Mouse (Mus musculus): ENCODE results near the gene Olfr330. TPM values are rescaled to one million over a fixed set of nuclear protein-coding genes. Genes with fewer than 3 reads are reported as not detected.
"Not testable (repeated sequence)": the region's sequence is repeated elsewhere in the genome, so short reads cannot be mapped to it uniquely, and the experiment has no call there.

Olfr330 gene
- total RNA-seq (2014; rRNA removed) (not detected in 2 replicates), polyA plus RNA-seq (2015; fragmentation: Nextera tagmentation; extraction: Ambion mirVana) (0.15 TPM in 1 of 2 replicates, not detected in the other)

DNA sequence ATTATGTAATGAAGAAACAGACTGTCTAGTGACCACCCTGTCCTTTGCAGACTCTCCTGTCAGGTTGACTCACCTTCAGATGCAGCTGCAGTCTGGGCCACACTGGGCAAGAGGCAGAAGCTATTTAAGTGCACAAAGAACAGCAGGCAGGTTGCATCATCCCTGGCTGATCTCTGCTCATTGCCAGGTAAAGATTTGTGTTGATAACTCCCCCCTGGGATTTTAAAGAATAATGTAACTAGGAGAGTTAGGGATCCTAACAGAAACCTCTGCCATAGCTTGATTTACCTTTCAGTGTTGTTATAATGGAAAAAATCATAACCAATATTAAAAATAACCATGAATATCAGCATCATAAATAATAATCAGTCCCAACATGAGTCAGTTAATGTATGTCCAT lies at the start of gene Olfr330:
Gene Olfr330 (minus strand): TSS at position 101 of the 400 bp plus-strand sequence.
- not testable (repeated sequence) for H3K27ac ChIP-seq; H3K4me3 ChIP-seq (ENCODE audit: low read length); H3K36me3 ChIP-seq (ENCODE audit: insufficient read depth, low read length); ATAC-seq; H3K4me2 ChIP-seq (ENCODE audit: low read depth, low read length); H3K9ac ChIP-seq (replicated peaks; ENCODE audit: low read length); H3K4me1 ChIP-seq (ENCODE audit: insufficient read depth, low read length); H3K9me3 ChIP-seq (ENCODE audit: low read length); H3K27me3 ChIP-seq (ENCODE audit: insufficient read depth, low read length); DNase-seq (ENCODE audit: low spot score)

DNA sequence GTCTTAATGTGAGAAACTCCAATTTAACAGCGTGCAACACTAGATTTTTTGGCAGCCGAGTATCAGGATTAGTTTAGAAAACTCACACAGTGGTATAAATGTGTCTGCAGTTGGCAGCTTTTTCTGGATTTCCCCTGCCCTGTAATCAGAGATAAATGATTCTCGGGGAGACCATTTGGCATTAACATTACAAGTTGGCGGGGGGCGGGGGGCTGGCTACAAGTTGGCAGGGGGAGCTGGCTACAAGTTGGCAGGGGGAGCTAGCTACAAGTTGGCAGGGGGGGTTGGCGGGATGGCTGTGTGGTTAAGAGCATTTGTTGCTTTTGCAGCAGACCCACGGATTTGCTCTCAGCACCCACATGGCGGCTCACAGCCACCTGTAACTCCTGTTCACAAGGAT lies 44.0 kb upstream of the Olfr330 start:
- Histone ChIP-seq H3K27me3 (ENCODE audit: insufficient read depth, low read length) (no peaks in the 10 kb centered on the region), H3K4me2 (ENCODE audit: low read depth, low read length) (no peak overlapping the region), H3K9me3 (ENCODE audit: low read length) (no peaks in the 10 kb centered on the region), H3K9ac (replicated peaks; ENCODE audit: low read length) (no peak overlapping the region), H3K27ac (no peak overlapping the region), H3K4me3 (ENCODE audit: low read length) (no peak overlapping the region), H3K36me3 (ENCODE audit: insufficient read depth, low read length) (no peaks in the 10 kb centered on the region), H3K4me1 (ENCODE audit: insufficient read depth, low read length) (no peaks in the 10 kb centered on the region)
- 55% methylated on average over 8 of the region's 8 CpGs for WGBS
- peak; percentile 55 for DNase-seq (ENCODE audit: low spot score)
- ATAC-seq = no peak
- TF ChIP-seq CTCF (IDR thresholded peaks at IDR 0.05; ENCODE audit: low read depth) = no peak

DNA sequence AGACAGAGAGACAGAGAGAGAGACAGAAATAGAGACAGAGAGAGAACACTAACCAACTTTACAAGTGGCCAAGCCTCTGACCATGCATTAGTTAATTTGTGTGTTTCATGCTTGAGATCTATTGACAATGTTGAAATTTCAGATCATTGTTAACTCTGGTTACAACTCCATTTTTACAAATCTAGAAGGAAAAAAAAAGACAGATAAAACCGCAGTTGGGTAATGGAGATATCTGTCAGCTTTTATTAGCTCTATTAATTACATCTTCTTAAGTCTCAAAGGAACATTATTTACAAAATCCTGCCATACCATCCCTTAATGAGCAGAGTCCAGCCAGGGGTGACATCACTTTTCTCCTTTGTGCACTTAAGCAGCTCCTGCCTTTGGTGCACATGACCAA lies 42.8 kb upstream of the Olfr330 start, which contains the start of gene Olfr325:
Gene Olfr325 (plus strand): TSS at position 301 of the 400 bp plus-strand sequence.
- DNase-seq (ENCODE audit: low spot score) (no peak), ATAC-seq (no peak)
- no peak within 1 kb of the TSS for H3K9ac ChIP-seq (replicated peaks; ENCODE audit: low read length)
- H3K4me3 ChIP-seq (ENCODE audit: low read length) = no peak within 1 kb of the TSS
- no peaks in the 10 kb centered on the region for H3K27me3 ChIP-seq (ENCODE audit: insufficient read depth, low read length)
- no peak within 1 kb of the TSS for H3K4me2 ChIP-seq (ENCODE audit: low read depth, low read length)
- H3K36me3 ChIP-seq (ENCODE audit: insufficient read depth, low read length) = no peaks in the 10 kb centered on the region
- TF ChIP-seq CTCF (IDR thresholded peaks at IDR 0.05; ENCODE audit: low read depth) = no peak
- H3K4me1 ChIP-seq (ENCODE audit: insufficient read depth, low read length) = no peaks in the 10 kb centered on the region
- H3K27ac ChIP-seq = no peak within 1 kb of the TSS
- H3K9me3 ChIP-seq (ENCODE audit: low read length) = no peaks in the 10 kb centered on the region
- 79% methylated on average over 1 of the region's 1 CpGs for WGBS

DNA sequence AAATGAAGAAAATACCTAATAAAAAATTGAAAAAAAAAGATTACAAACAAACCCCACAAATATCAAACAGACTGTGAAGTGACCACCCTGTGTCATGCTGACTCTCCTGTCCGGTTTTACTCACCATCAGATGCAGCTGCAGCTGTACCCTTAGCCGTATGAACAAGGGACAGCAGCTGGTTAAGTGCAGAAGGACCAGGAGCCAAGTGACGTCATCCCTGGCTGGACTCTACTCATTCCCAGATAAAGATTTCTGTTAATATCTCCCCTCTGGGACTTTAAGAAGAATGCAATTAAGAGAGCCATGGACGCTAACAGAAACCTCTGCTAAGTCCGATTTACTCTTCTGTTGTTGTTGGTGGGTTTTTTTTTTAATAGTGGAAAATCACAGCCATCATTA lies 35.8 kb upstream of the Olfr330 start, which contains the start of gene Olfr224:
Gene Olfr224 (minus strand): TSS at position 149 of the 400 bp plus-strand sequence.
- 70% methylated on average over 5 of the region's 5 CpGs for WGBS
- DNase-seq (ENCODE audit: low spot score) (no peak), ATAC-seq (no peak)
- Histone ChIP-seq H3K9me3 (ENCODE audit: low read length) (no peaks in the 10 kb centered on the region), H3K9ac (replicated peaks; ENCODE audit: low read length) (no peak within 1 kb of the TSS), H3K27ac (no peak within 1 kb of the TSS), H3K27me3 (ENCODE audit: insufficient read depth, low read length) (no peaks in the 10 kb centered on the region), H3K4me3 (ENCODE audit: low read length) (no peak within 1 kb of the TSS), H3K36me3 (ENCODE audit: insufficient read depth, low read length) (no peaks in the 10 kb centered on the region), H3K4me2 (ENCODE audit: low read depth, low read length) (no peak within 1 kb of the TSS), H3K4me1 (ENCODE audit: insufficient read depth, low read length) (no peaks in the 10 kb centered on the region)
- TF ChIP-seq CTCF (IDR thresholded peaks at IDR 0.05; ENCODE audit: low read depth) = no peak

DNA sequence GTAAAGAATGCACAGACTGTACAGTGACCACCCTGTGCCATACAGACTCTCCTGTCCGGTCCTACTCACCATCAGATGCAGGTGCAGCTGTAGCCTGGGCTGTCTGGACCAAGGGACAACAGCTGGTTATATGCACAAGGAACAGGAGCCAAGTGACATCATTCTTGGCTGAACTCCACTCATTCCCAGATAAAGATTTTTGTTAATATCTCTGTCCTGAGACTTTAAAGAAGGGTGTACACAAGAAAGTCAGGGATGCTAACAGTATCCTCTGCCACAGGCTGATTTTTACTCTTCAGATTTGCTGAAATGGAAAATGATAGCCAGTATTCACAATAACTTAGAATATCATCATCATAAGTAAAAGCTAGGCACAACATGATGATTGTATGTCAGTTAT lies 20.9 kb upstream of the Olfr330 start, which contains the start of gene Olfr328:
Gene Olfr328 (minus strand): TSS at position 101 of the 400 bp plus-strand sequence.
- 71% methylated on average over 1 of the region's 1 CpGs for WGBS
- ATAC-seq (no peak), DNase-seq (ENCODE audit: low spot score) (no peak)
- Histone ChIP-seq H3K9ac (replicated peaks; ENCODE audit: low read length) (no peak within 1 kb of the TSS), H3K4me2 (ENCODE audit: low read depth, low read length) (no peak within 1 kb of the TSS), H3K4me3 (ENCODE audit: low read length) (no peak within 1 kb of the TSS), H3K27me3 (ENCODE audit: insufficient read depth, low read length) (no peaks in the 10 kb centered on the region), H3K9me3 (ENCODE audit: low read length) (no peaks in the 10 kb centered on the region), H3K27ac (no peak within 1 kb of the TSS), H3K36me3 (ENCODE audit: insufficient read depth, low read length) (no peaks in the 10 kb centered on the region), H3K4me1 (ENCODE audit: insufficient read depth, low read length) (no peaks in the 10 kb centered on the region)
- no peak for TF ChIP-seq CTCF (IDR thresholded peaks at IDR 0.05; ENCODE audit: low read depth)

DNA sequence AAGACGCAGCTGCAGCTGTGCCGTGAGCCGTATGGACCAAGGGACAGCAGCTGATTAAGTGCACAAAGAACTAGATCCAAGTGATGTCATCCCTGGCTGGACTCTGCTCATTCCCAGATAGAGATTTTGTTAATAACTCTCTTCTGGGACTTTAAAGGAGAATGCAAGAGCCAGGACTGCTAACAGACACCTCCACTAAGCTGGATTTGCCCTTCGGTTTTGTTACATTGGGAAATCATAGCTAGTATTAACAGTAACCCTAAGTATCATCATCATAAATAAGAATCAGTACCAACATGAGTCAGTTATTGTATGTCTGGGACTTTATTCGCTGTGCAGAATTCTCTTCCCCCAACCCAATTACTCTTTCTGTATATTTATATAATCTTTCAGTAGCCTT lies 11.7 kb upstream of the Olfr330 start, which contains the start of gene Olfr329-ps:
Gene Olfr329-ps (minus strand): TSS at position 101 of the 400 bp plus-strand sequence.
- DNase-seq (ENCODE audit: low spot score) (no peak), ATAC-seq (no peak)
- no peaks in the 10 kb centered on the region for H3K36me3 ChIP-seq (ENCODE audit: insufficient read depth, low read length)
- H3K27me3 ChIP-seq (ENCODE audit: insufficient read depth, low read length) = no peaks in the 10 kb centered on the region
- no peak within 1 kb of the TSS for H3K4me2 ChIP-seq (ENCODE audit: low read depth, low read length)
- no peaks in the 10 kb centered on the region for H3K9me3 ChIP-seq (ENCODE audit: low read length)
- H3K4me3 ChIP-seq (ENCODE audit: low read length) = no peak within 1 kb of the TSS
- no peak within 1 kb of the TSS for H3K9ac ChIP-seq (replicated peaks; ENCODE audit: low read length)
- no peaks in the 10 kb centered on the region for H3K4me1 ChIP-seq (ENCODE audit: insufficient read depth, low read length)
- 83% methylated on average over 5 of the region's 5 CpGs for WGBS
- no peak within 1 kb of the TSS for H3K27ac ChIP-seq
- TF ChIP-seq CTCF (IDR thresholded peaks at IDR 0.05; ENCODE audit: low read depth) = no peak

DNA sequence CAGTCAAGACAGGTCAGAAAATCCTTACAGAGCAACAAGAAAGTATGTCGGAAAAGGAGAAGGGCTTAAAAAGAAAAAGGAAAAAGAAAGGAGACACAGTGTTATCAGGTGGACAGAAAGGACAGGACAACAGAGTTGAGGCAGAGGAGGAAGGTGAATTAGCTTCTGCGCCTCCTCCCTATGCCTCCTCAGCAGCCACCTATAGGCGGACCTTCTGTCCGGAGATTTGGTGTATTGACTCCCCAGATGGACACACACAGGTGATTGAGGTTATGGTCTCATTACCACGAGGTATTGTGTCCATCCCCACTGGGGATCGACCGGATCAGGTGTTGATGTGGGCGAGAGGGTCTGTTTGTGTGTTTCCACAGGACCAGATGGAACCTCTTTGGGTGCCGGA lies 14.9 kb downstream of the Olfr330 start:
- ATAC-seq; H3K4me2 ChIP-seq (ENCODE audit: low read depth, low read length); H3K4me3 ChIP-seq (ENCODE audit: low read length); H3K27ac ChIP-seq; H3K36me3 ChIP-seq (ENCODE audit: insufficient read depth, low read length); H3K9ac ChIP-seq (replicated peaks; ENCODE audit: low read length); H3K27me3 ChIP-seq (ENCODE audit: insufficient read depth, low read length); H3K9me3 ChIP-seq (ENCODE audit: low read length); H3K4me1 ChIP-seq (ENCODE audit: insufficient read depth, low read length); DNase-seq (ENCODE audit: low spot score): not testable (repeated sequence)
- WGBS = 94% methylated on average over 7 of the region's 9 CpGs

DNA sequence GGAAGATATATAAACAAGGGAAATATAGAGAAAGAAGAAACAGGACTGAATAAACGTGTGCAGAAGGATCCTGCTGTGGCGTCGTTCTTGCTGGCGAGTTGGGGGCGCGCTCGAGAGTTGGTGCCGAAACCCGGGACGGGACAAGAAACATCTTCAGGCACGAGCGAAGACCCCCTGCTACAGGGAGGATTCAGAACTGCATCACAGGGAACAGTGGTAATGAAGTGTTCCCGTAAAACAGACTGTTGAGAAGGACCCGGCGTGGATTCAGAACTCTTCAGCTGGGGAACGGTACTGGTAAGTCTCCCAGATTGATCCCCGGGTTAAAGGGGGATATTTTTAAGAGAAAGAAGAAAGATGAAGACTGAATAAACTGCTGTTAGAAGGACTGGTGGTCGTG lies 15.7 kb downstream of the Olfr330 start:
- WGBS = 96% methylated on average over 17 of the region's 18 CpGs
- DNase-seq (ENCODE audit: low spot score) = not testable (repeated sequence)

DNA sequence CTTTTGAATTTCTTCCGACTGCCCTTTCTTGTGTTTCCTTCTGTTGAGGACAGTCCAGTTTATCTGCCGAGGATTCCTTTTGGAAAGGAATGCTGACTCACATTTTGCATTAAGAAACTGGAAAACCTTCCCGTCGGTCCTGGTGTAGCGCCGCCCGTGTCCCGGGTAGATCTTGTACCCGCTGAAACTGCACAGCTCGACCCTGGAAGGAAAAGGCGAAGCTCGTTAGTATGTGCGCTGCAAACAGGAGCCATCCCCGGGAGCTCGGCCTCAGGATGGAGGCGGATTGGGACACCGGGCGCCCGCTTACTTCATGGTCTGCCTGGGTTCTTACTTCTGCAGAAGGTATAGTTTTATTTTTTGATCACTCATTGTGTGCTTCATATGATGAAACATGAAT lies 25.6 kb downstream of the Olfr330 start:
- not testable (repeated sequence) for H3K27me3 ChIP-seq (ENCODE audit: insufficient read depth, low read length); H3K4me2 ChIP-seq (ENCODE audit: low read depth, low read length); DNase-seq (ENCODE audit: low spot score); ATAC-seq; H3K36me3 ChIP-seq (ENCODE audit: insufficient read depth, low read length); H3K4me1 ChIP-seq (ENCODE audit: insufficient read depth, low read length); H3K9ac ChIP-seq (replicated peaks; ENCODE audit: low read length); H3K9me3 ChIP-seq (ENCODE audit: low read length); H3K4me3 ChIP-seq (ENCODE audit: low read length); H3K27ac ChIP-seq
- WGBS = 91% methylated on average over 19 of the region's 19 CpGs

More for the DNA sequence above, 15.7 kb downstream of the Olfr330 start:
- not testable (repeated sequence) for H3K9ac ChIP-seq (replicated peaks; ENCODE audit: low read length); H3K4me1 ChIP-seq (ENCODE audit: insufficient read depth, low read length); ATAC-seq; H3K36me3 ChIP-seq (ENCODE audit: insufficient read depth, low read length); H3K27ac ChIP-seq; H3K27me3 ChIP-seq (ENCODE audit: insufficient read depth, low read length); H3K9me3 ChIP-seq (ENCODE audit: low read length); H3K4me3 ChIP-seq (ENCODE audit: low read length); H3K4me2 ChIP-seq (ENCODE audit: low read depth, low read length)

DNA sequence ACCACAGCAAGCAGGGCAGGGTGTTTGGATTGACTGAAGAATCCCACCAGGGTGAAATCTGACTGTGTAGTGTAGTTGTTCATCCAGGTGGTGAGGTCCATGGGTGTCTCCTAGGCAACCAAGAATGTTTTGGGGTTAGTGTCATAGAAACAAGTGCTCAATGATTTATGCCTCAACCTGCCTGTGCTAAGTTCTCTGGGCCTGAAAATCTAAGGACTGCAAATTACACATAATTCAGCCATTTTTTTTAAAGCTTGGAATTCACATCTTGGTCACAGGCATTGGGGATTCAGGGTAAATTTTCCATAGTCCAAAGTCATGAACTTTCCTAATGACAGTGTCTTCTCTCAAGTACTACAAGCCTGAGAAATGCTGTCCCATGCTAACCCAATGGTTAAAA lies 32.2 kb downstream of the Olfr330 start, which contains the start of gene Olfr331:
Gene Olfr331 (minus strand): TSS at position 101 of the 400 bp plus-strand sequence.
- not testable (repeated sequence) for H3K4me2 ChIP-seq (ENCODE audit: low read depth, low read length); H3K27ac ChIP-seq; H3K4me3 ChIP-seq (ENCODE audit: low read length); DNase-seq (ENCODE audit: low spot score); H3K4me1 ChIP-seq (ENCODE audit: insufficient read depth, low read length); ATAC-seq; H3K9ac ChIP-seq (replicated peaks; ENCODE audit: low read length); H3K36me3 ChIP-seq (ENCODE audit: insufficient read depth, low read length); H3K27me3 ChIP-seq (ENCODE audit: insufficient read depth, low read length); H3K9me3 ChIP-seq (ENCODE audit: low read length)

Data from hindbrain, postnatal 0 days (tissue).